Mouse (Mus musculus): ENCODE data around the gene Bbs9.
"Not testable (repeated sequence)": the region's sequence is repeated elsewhere in the genome, so short reads cannot be mapped to it uniquely, and the experiment has no call there.

Gene Bbs9

GRCm38 (mm10) chr9:22849212-22849611, 373.7 kb downstream of the Bbs9 start:
- no peak for DNase-seq (ENCODE audit: low spot score in 2 of 2)

- DNase-seq (ENCODE audit: low spot score in 2 of 2), result not testable (repeated sequence)
Observed at GRCm38 (mm10) chr9:22869147-22869546, 393.6 kb downstream of the Bbs9 start.

DNA sequence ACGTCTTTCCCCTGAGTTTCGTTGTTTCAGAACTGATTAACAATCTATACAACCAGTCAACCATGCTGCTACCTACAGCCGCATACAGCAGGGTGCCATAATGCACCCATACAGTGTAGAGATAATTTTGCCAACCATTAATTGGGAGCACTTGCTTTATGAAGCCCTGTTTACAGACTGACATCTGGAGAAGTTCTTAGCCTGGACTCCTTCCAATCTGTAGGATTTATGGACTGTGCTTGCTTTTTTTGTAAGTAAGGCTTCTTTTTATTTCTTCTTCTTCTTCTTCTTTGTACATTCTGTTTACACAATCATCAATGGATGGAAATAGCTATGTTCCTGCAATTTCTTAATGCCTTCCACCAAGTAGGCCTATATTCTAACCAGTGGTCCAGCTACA, 395.1 kb downstream of the Bbs9 start:
- no peak for DNase-seq (ENCODE audit: low spot score in 2 of 2)

DNA sequence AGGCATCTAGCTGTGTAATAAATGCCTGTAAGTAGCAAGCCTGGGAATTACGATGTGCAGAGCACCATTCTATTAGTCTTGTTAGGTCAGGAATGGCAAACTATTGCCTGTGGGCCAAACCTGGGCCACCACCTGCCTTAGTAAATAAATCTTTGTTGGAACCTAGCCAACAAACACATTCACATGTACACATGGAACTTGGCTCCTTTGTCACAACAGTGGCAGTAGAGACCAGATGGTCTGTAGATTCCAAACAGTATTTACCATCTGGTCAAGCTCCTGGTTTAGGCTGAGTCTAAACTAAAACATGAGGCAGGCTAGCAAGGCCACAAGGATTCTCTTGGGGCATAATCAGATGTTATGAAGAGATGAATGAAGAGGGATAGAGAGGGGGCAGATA, 399.7 kb downstream of the Bbs9 start:
- DNase-seq (ENCODE audit: low spot score in 2 of 2), result peak in 1 of 2 experiments; percentile 22

- DNase-seq (ENCODE audit: low spot score in 2 of 2), result no peak
Observed at GRCm38 (mm10) chr9:22879266-22879665, 403.8 kb downstream of the Bbs9 start.

DNA sequence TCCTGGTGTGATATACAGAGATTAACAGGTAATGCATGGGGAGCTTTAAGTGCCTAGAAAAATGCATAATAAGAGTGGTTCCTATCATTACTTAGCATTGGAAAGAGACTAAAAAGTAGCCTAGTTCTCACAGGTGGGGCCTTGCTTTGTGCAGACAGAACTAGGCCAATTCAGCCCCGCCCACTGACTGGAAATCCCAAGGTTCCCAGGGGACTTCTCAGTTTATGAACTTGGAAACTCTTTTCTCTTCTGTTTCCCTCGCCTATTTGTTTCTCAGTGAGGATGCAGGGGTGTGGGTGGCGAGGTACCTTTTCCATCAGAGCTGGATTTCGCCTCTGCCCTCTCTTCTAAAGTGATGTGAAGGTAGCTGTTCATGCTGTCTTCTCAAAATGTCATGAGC, 410.8 kb downstream of the Bbs9 start:
- DNase-seq (ENCODE audit: low spot score in 2 of 2), result no peak

DNA sequence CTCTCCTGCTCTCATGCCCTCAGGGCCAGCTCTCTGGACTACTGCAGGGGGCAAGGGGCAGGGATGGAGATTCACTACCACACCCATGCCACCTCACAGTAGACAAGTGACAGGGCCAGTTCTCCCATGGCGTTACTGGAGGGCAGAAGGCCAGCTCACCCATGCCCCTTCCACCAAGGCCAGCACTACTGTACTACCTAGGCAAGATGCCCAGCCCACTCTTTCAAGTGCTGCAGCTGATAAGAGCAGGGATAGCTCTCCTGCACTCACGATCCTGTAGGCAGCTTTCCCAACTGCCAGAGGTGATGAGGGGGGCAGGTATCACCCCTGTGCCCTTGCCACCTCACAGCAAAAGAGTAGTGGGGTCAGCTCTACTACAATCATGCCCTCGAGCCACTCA, 429.9 kb downstream of the Bbs9 start:
- no peak for DNase-seq (ENCODE audit: low spot score in 2 of 2)

DNA sequence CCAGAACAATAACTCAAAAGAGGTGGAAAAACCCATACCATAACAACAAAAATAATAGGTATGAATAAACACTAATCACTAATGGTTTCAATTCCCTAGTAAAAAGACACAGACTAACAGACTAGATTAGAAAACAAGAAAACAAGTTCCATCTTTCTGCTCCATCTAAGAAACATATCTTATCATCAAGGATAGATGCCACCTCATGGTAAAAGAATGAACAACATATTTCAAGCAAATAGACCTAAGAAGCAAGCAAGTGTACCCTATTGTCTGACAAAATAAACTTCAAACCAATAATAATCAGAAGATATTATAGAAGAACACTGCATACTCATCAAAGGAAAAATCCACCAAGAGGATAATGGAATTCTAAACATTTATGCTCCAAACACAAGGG, 441.3 kb downstream of the Bbs9 start:
- no peak for DNase-seq (ENCODE audit: low spot score in 2 of 2)

DNA sequence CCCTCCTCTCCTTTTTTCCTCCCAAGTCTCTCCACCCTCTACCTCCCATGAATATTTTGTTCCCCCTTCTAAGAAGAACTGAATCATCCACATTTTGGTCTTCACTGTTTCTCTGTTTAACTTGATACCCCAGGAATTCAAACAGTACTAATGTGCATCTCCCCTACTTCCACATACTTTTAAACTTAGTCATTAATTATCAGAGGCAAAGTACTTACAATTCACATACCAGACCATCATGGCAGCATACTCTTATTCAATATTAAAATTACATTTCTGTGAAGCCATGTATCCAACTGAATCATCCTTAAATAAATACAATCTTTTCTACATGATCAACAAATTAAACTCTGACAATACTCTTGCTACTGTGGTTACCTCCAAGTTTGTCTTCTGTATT, 460.1 kb downstream of the Bbs9 start:
- no peak for DNase-seq (ENCODE audit: low spot score in 2 of 2)
